Mouse (Mus musculus) heart, embryonic 11.5 days (tissue): Measurements from ENCODE around the gene Olfr463. TPM values are rescaled to one million over a fixed set of nuclear protein-coding genes. Genes with fewer than 3 reads are reported as not detected.
"Not testable (repeated sequence)": the region's sequence is repeated elsewhere in the genome, so short reads cannot be mapped to it uniquely, and the experiment has no call there.

Experiments used
- ATAC-seq: fragments of 200-750 bp; cut with Nextera tagmentation; replicated peaks from 2 replicates; pipeline ENCODE4 v1.8.0; 2017; ENCODE audit warnings: moderate library complexity; ENCODE audit not compliant: insufficient number of reproducible peaks, low FRiP score, low TSS enrichment
- H3K27ac ChIP-seq: fragments of 300-500 bp; sonication (generic); 2 replicates; pipeline ENCODE4 v1.5.1; 2014; ENCODE audit warnings: mild to moderate bottlenecking, low read depth, low read length
- H3K27me3 ChIP-seq: fragments of 300-500 bp; sonication (generic); 2 replicates; pipeline ENCODE4 v1.6.1; 2014; ENCODE audit warnings: mild to moderate bottlenecking, low read length, mixed read lengths; ENCODE audit not compliant: control insufficient read depth, insufficient read depth
- H3K36me3 ChIP-seq: fragments of 300-500 bp; sonication (generic); 2 replicates; pipeline ENCODE4 v1.6.1; 2014; ENCODE audit warnings: mild to moderate bottlenecking, low read length, moderate library complexity, mixed read lengths; ENCODE audit not compliant: control insufficient read depth, insufficient read depth
- H3K4me1 ChIP-seq: fragments of 300-500 bp; sonication (generic); 2 replicates; pipeline ENCODE4 v1.6.1; 2014; ENCODE audit warnings: low read length; ENCODE audit not compliant: control insufficient read depth, insufficient read depth
- H3K4me2 ChIP-seq: fragments of 300-500 bp; sonication (generic); 2 replicates; pipeline ENCODE4 v1.6.1; 2014; ENCODE audit warnings: mild to moderate bottlenecking, moderate library complexity
- H3K4me3 ChIP-seq: fragments of 300-500 bp; sonication (generic); 2 replicates; pipeline ENCODE4 v1.5.1; 2014; ENCODE audit warnings: low read depth, low read length
- H3K9ac ChIP-seq: fragments of 300-500 bp; sonication (generic); 2 replicates; pipeline ENCODE4 v1.6.1; 2014; ENCODE audit warnings: mild to moderate bottlenecking, low read depth, low read length, moderate library complexity
- H3K9me3 ChIP-seq: fragments of 300-500 bp; sonication (generic); replicated peaks from 2 replicates; pipeline ENCODE4 v1.6.1; 2016; ENCODE audit warnings: low read length; ENCODE audit not compliant: control insufficient read depth
- WGBS: fragments of 180-500 bp; shearing (Covaris S2); extraction: QIAGEN DNeasy Blood & Tissue Kit; methylation state at CpG from one replicate; pipeline ENCODE4 v1.1.7; 2014; ENCODE audit not compliant: insufficient replicate concordance; 5-methylcytosine and 5-hydroxymethylcytosine counted together
- polyA plus RNA-seq: library from polyadenylated mRNA; unstranded; fragments of >200 nt; fragmentation: Nextera tagmentation; extraction: Ambion mirVana; gene quantifications from 2 replicates; pipeline ENCODE4 v1.2.1, GENCODE M21; 2014

Olfr463 gene
- polyA plus RNA-seq, 1 experiment from 2014 or later: not detected

DNA sequence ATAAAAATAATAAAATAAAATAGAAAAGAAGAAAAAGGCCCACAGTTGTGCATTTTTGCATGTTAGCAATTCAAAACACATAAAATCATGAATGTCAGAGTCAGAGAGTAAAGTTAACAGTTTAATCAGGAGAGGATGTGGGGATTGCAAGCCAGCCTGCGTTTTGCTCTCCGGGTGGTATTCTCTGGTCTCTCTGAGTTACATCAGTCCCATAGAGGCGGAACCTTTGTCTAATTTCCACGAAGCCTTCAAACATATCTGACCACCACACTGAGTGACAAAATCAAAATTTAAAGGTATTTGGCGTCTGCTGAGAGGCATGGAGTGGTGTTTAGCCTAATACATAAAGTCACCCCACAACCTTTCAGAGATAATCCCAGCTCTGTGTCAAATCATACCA is 12.3 kb downstream of the Olfr463 start:
- Histone ChIP-seq H3K4me2 (no peak overlapping the region), H3K27me3 (peaks cover 8% of the 10 kb centered on the region), H3K9ac (no peak overlapping the region), H3K4me3 (no peak overlapping the region), H3K36me3 (no peaks in the 10 kb centered on the region), H3K27ac (no peak overlapping the region), H3K4me1 (no peaks in the 10 kb centered on the region), H3K9me3 (no peaks in the 10 kb centered on the region)
- no peak for ATAC-seq
- 65% methylated on average over 5 of the region's 5 CpGs for WGBS

DNA sequence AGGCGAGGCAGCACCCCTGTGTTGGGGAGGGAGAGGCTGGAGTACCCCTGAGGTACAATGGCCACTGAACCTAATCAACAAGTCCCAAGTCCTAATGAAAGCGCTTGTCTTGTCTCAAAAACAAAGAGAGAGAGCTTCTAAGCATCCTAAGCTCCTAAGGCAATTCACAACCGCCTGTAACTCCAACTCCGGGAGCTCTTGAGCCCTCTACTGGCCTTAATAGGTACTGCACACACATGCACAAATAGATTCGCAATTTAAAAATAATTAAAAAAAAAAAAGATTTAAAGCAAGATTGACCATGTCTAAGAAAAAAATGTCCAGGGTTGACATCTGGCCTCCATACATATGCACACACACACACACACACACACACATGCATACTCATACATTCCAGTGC is 13.7 kb downstream of the Olfr463 start:
- no peak overlapping the region for H3K4me3 ChIP-seq
- H3K4me2 ChIP-seq: no peak overlapping the region
- H3K36me3 ChIP-seq: no peaks in the 10 kb centered on the region
- H3K4me1 ChIP-seq: no peaks in the 10 kb centered on the region
- WGBS: 29% methylated on average over 5 of the region's 5 CpGs
- H3K27ac ChIP-seq: no peak overlapping the region
- no peak for ATAC-seq
- no peaks in the 10 kb centered on the region for H3K9me3 ChIP-seq
- no peak overlapping the region for H3K9ac ChIP-seq
- peaks cover 8% of the 10 kb centered on the region for H3K27me3 ChIP-seq

DNA sequence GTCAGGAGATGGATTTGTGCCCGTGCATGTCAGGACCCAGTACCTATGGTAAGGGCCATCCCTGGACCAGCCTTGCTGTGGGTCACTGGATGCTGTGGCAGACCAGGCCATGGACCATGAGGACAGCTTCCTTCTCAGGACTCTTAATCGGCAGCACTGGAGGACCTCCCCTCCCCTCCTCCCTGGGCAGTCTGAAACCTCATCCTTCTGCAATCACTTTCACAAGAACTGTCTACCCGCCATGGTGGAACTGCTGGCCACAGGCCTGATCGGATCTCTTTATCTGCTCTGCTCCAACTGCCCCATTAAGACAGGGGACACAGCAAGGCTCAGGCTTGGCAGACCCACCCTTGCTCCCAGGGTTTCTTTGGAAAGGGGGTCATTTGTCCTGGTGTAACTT is 15.5 kb downstream of the Olfr463 start:
- no peaks in the 10 kb centered on the region for H3K4me1 ChIP-seq
- no peak overlapping the region for H3K9ac ChIP-seq
- ATAC-seq: no peak
- no peaks in the 10 kb centered on the region for H3K9me3 ChIP-seq
- no peaks in the 10 kb centered on the region for H3K36me3 ChIP-seq
- no peak overlapping the region for H3K27ac ChIP-seq
- no peak overlapping the region for H3K4me2 ChIP-seq
- peaks cover 8% of the 10 kb centered on the region for H3K27me3 ChIP-seq
- 58% methylated on average over 4 of the region's 4 CpGs for WGBS
- H3K4me3 ChIP-seq: no peak overlapping the region

- H3K27ac ChIP-seq: no peak overlapping the region
These were observed 17.4 kb downstream of the Olfr463 start for GRCm38 (mm10) chr11:87879826-87880225.

GRCm38 (mm10) chr11:87875436-87875835 is 21.8 kb downstream of the Olfr463 start, which contains the start of gene Epx:
Gene Epx (minus strand): TSS chr11:87875536.
- H3K4me3 ChIP-seq: no peak within 1 kb of the TSS
- no peak within 1 kb of the TSS for H3K27ac ChIP-seq
- no peaks in the 10 kb centered on the region for H3K4me1 ChIP-seq
- no peaks in the 10 kb centered on the region for H3K36me3 ChIP-seq
- peaks cover 11% of the 10 kb centered on the region; the same call in 1 of the 2 replicates for H3K27me3 ChIP-seq
- no peak within 1 kb of the TSS for H3K9ac ChIP-seq
- no peak for ATAC-seq
- no peak within 1 kb of the TSS for H3K4me2 ChIP-seq
- WGBS: 74% methylated on average over 6 of the region's 6 CpGs
- no peaks in the 10 kb centered on the region for H3K9me3 ChIP-seq

More at GRCm38 (mm10) chr11:87879826-87880225, 17.4 kb downstream of the Olfr463 start:
- Histone ChIP-seq H3K27me3 (peaks cover 8% of the 10 kb centered on the region), H3K4me2 (no peak overlapping the region), H3K4me1 (no peaks in the 10 kb centered on the region), H3K9me3 (no peaks in the 10 kb centered on the region), H3K36me3 (no peaks in the 10 kb centered on the region), H3K4me3 (no peak overlapping the region), H3K9ac (no peak overlapping the region)
- no peak for ATAC-seq
- 83% methylated on average over 9 of the region's 9 CpGs for WGBS

DNA sequence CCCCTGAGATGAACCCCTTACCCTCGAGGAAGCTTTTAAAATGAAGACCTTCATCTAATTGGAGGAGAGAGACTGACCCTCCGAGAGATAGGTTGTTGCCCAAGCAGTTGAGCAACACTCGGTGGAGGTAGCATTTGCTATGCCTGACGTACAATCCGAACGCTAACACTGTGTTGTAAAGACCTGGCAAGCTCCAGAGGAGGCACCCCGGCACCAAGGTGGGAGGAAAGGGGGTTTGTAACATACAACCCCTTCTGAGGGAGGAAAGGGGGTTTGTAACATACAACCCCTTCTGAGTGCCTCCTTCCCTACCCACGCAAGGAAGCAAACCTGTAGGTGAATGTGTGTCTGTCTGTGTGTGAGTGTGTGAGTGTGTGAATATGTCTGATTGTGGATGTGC is 25.4 kb downstream of the Olfr463 start:
- no peak for ATAC-seq
- H3K4me3 ChIP-seq: no peak overlapping the region
- peaks cover 7% of the 10 kb centered on the region; the same call in 1 of the 2 replicates for H3K27me3 ChIP-seq
- H3K36me3 ChIP-seq: no peaks in the 10 kb centered on the region
- H3K4me1 ChIP-seq: no peaks in the 10 kb centered on the region
- WGBS: 52% methylated on average over 8 of the region's 8 CpGs
- no peaks in the 10 kb centered on the region for H3K9me3 ChIP-seq
- H3K4me2 ChIP-seq: no peak overlapping the region
- H3K27ac ChIP-seq: no peak overlapping the region
- no peak overlapping the region for H3K9ac ChIP-seq

DNA sequence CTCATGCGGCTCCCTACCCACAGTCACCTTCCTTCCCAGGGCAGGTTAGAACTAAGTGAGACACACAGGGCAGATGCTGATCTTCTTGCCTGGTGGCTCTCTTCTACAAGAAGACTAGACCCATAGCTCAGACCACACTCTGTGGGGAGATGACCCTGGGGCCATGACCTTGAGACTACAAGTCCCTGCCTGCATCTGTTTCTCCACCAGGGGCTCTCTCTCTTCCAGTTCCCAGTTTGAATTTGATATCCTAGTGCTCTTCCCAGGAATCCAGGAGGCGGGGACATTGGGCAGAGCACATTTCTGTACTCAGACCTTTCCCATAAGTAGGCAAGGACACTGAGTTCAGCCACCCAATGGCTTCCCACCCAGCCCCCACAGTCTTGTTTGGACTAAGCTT is 27.1 kb downstream of the Olfr463 start:
- Histone ChIP-seq H3K27ac (no peak overlapping the region), H3K36me3 (no peaks in the 10 kb centered on the region; the same call in 1 of the 2 replicates), H3K27me3 (peaks cover 7% of the 10 kb centered on the region; the same call in 1 of the 2 replicates), H3K9ac (no peak overlapping the region), H3K4me3 (no peak overlapping the region), H3K4me1 (no peaks in the 10 kb centered on the region), H3K9me3 (no peaks in the 10 kb centered on the region), H3K4me2 (no peak overlapping the region)
- 75% methylated on average over 2 of the region's 2 CpGs for WGBS
- no peak for ATAC-seq

DNA sequence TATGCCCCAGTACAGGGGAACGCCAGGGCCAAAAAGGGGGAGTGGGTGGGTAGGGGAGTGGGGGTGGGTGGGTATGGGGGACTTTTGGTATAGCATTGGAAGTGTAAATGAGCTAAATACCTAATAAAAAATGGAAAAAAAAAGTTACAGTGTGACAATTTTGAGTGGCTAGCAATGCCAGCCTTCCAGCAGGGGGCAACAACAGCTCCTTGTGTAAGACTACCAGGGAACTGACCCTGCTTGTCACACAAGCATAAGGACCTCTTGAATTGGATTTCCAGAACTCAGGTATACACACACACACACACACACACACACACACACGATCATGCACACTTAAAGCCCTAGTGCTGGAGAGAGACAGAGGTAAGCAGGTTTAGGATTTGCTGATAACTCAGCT is 30.3 kb downstream of the Olfr463 start:
- 65% methylated on average over 1 of the region's 2 CpGs for WGBS
- not testable (repeated sequence) for H3K4me3 ChIP-seq, H3K9me3 ChIP-seq, H3K9ac ChIP-seq, H3K27ac ChIP-seq, H3K4me1 ChIP-seq, H3K27me3 ChIP-seq, ATAC-seq, H3K4me2 ChIP-seq, H3K36me3 ChIP-seq

- ATAC-seq: no peak
- no peaks in the 10 kb centered on the region for H3K9me3 ChIP-seq
- no peaks in the 10 kb centered on the region; the same call in 1 of the 2 replicates for H3K36me3 ChIP-seq
- 89% methylated on average over 13 of the region's 13 CpGs for WGBS
- H3K27ac ChIP-seq: no peak overlapping the region
- H3K27me3 ChIP-seq: no peaks in the 10 kb centered on the region
- no peak overlapping the region for H3K4me2 ChIP-seq
- no peaks in the 10 kb centered on the region for H3K4me1 ChIP-seq
- no peak overlapping the region for H3K9ac ChIP-seq
- no peak overlapping the region for H3K4me3 ChIP-seq
These were observed 34.4 kb downstream of the Olfr463 start for GRCm38 (mm10) chr11:87862805-87863204.
